Mouse (Mus musculus) adrenal gland, adult 8-10 months (tissue): ENCODE measurements around the gene Nras. TPM values are rescaled to one million over a fixed set of nuclear protein-coding genes. Genes with fewer than 3 reads are reported as not detected.

Experiments
- DNase-seq: peaks from one replicate; pipeline ENCODE4 v3.0.0; 2022
- total RNA-seq, 4 experiments: library from RNA; stranded (reverse); gene quantifications; 2 replicates each; pipeline ENCODE4 v1.2.4; 2022

The Nras gene
- 10 to 100 TPM; 56.3 to 58.7 (median 57.5) TPM for total RNA-seq

GRCm38 (mm10) chr3:103058207-103059157 is at the start of gene Nras:
Gene Nras (plus strand): TSS chr3:103058285.
- peak; percentile 93 for DNase-seq

DNA sequence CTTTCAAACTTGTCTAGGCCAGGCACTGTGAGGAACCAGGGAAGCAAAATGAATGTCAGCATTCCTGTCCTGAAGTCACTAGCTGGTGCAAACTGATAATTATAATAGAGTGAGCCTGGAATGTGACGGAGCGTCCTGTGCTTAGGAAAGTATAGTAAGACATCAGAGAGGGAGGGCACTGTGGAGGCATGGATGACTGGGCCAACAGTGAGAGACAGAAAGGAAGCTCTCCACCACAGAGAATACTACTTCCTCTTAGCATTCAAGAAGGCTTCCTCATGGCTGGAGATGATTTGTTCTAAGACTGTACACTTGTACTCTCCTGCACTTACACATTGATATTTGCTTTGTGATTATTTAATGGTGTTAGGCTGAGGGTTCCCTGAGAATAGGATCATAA is 40.7 kb upstream of the Nras start:
- DNase-seq, result no peak

- no peak for DNase-seq
Observed at GRCm38 (mm10) chr3:103019462-103019861, 38.6 kb upstream of the Nras start.

DNA sequence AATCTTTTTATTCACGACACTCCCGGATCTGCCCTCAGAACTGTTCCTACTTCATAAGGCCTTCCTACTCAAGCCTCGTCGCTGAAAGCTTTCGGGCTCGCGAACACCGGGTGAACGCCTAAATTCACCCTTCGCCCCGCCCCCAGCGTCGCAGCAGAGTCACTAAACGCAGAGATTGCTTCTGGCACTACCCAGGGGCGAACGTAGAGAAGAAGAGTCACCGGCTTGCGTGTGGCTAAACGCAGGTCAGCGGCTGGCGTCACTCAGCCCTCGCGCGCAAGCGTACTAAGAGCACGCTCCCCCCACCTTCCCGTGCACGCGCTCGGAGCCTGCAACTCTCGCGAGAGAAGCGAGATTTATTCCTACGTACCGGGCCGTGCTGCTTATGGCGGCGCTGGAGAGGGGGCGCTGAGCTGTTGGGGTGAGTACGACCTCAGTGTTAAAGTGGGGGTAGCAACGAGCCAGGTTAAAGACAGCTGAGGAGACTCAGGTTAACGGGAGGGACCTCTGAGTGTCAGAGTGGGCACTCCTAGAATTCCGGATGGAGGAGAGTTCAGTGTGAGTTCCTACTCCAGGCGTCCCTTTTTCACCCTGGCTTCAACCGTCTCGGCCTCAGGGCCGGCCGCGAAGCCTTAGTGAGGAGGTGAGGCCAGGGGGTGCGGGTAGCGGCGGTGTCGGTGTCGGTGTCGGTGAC is 37.7 kb upstream of the Nras start, which contains the start of gene Csde1:
Gene Csde1, plus strand, starts transcription at position 178 of the 694 bp plus-strand sequence.
- DNase-seq, result peak; percentile 98

- DNase-seq, result peak; percentile 92
Observed at GRCm38 (mm10) chr3:103020943-103021638, 37.0 kb upstream of the Nras start.

GRCm38 (mm10) chr3:103026174-103026573 is 31.9 kb upstream of the Nras start:
- no peak for DNase-seq

DNA sequence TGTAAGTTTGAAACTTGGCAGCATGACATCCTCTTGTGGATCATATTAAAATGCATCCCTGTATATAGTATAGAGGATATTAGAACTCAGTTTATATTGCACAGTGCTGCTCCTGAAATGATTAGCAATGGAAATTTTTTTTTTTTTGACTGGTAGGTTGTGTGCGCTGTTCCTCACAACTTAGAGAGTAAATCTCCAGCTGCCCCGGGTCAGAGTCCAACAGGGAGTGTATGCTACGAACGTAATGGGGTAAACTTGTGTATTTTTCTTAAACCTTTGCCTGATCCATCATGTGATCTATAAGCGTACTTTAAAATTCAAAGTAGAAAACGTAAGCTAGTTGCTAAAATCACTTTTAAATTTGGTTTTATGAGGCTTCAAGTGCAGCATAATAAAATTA is 17.8 kb upstream of the Nras start:
- DNase-seq, result no peak

DNA sequence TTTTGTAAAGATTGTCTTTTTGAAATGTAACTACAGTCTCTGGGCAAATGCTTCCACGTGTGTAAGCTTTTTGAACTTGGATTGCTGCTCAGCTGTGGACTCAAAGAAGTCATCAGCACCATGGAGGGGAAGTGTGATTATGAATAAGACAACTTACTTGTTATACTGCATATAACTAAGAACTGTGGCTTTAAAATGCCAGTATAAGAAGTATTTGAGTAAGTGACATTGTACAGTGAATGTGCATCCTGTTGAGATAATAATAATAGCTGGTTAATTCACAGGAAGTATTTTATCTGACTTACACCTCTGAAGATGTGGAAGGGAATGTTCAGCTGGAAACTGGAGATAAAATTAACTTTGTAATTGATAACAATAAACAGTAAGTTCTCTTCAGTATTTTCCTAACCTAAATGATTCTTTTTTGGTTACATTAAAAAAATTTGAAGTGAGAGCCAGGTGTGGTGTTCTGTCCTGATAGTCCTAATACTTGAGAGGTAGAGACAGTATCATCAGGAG is 17.2 kb upstream of the Nras start:
- DNase-seq, result no peak

DNA sequence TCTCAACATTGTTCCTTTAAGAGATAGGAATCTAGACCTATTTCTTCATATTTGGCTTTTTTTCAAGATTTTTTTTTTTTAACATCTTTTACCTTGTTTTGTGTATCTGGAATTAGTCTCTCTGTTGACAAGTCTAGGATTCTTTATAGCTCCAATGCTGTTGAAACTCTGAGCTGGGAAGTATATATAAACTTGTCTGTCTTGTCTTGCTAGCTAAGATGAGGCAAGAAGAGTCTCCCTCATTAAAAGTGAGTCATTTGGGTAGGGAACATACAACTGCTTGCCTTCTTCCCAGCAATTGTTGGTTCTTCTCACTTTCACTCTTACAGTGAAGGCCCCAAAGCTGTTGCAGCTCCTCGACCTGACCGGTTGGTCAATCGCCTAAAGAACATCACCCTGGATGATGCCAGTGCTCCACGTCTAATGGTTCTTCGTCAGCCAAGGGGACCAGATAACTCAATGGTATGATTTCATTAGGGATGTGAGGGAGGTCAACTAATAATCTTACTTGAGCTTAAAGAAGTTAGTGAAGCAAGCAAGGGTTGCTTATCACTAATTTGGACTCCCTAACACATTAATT is 2.0 kb upstream of the Nras start:
- no peak for DNase-seq

DNA sequence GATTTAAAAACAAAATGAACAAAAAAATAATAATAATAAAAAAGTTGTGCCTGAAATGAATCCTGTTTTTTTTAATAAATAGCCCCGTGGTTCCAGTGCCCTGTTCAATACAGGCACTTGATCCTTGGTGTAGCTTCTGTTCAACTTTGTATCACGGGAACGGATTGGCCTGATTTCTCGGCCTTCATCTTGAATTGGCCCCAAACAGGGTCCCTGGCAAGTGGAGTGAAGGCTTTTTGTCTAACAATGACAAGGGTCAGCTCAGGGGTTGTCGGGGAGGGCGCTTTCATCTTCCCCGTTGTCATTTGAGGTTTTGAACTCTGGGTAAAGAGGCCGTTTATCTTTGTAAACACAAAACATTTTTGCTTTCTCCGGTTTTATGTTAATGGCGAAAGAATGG is 333 bp upstream of the Nras start:
- DNase-seq, result no peak

GRCm38 (mm10) chr3:103066927-103067326 is 8.8 kb downstream of the Nras start:
- DNase-seq, result no peak

GRCm38 (mm10) chr3:103068971-103069370 is 10.9 kb downstream of the Nras start:
- no peak for DNase-seq

- DNase-seq, result no peak
Observed at GRCm38 (mm10) chr3:103073771-103074170, 15.7 kb downstream of the Nras start, which contains the start of gene Ampd1. Gene Ampd1 (plus strand): TSS chr3:103074014.

DNA sequence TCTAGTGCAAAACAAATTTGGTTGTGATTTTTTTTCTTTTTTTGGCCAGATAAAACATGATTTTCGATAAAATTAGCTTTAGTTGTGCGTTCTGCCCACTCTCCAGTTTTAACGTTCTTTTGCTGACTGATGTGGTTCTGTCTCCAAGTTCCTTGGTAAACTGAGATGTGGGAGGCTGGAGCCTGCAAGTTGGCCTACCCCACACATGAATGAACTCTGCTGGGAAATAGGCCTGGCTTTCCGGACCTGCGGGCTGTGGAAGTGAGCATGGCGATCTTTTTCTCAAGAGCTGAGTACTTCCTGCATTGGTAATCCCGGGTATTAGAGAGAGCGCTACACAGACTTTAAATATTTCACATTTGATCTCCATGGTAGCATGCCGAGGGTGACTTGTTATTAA is 17.8 kb downstream of the Nras start:
- no peak for DNase-seq

DNA sequence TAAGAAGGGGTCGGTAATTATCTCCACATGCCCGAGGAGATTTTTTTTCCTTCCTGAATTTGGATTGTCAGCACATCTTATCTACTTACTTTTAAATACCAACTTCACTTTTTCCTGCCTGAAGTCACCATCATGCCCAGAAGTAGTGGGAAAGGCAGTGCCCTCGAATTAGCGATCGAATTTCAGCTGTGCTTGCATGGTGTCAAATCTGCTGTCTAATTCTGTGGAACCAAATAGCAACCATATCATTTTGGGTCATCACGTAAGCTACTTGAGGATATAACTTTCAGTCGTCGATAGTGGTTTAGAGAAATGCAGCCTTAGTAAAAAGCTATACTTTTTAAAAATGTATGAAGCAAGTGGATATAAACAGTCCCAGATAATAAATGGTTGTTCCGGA is 18.4 kb downstream of the Nras start:
- DNase-seq, result no peak

GRCm38 (mm10) chr3:103079301-103079700 is 21.2 kb downstream of the Nras start:
- DNase-seq, result no peak

DNA sequence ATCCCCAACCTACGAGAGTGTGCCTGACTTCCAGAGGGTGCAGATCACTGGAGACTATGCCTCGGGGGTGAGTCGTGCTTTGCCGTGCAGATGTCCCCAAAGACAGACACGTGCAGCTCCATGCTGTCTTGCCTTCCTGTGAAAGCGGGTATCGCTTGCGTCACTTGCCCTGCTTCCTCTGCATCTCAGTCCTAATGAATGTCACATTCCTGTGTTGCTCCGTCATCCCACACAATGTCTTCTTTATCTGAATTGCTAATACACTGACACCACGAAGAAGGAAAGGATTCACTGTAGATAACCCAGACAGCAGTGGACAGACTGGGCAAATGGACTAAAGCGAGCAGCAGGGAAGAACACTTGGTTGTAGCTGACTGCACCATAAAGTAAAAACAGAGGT is 23.0 kb downstream of the Nras start:
- no peak for DNase-seq

GRCm38 (mm10) chr3:103081861-103082453 is 23.9 kb downstream of the Nras start:
- no peak for DNase-seq

- DNase-seq, result no peak
Observed at GRCm38 (mm10) chr3:103082761-103083160, 24.7 kb downstream of the Nras start.

GRCm38 (mm10) chr3:103085986-103086385 is 27.9 kb downstream of the Nras start:
- no peak for DNase-seq

DNA sequence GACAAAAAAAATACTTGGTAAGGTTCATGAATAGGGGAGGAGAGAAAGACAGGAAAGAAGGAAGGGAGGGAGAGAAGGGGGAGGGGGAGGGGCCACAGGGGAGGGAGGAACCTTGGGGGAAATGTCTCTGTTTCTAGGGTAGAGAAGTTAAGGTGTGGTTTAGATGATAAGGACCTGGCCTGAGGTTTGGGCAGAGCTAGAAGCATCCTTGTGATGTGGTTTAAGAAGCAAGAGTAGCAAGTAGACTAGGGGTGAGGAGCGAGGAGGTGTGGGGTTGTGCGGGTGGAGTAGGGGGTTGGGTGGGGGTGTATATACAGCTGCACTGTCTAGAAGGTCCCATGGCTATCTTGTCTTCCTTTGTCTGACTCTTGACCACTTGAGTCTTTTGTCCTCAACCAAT is 33.7 kb downstream of the Nras start:
- DNase-seq, result no peak

GRCm38 (mm10) chr3:103098662-103099061 is 40.6 kb downstream of the Nras start:
- no peak for DNase-seq
